Mouse (Mus musculus) MEL-GATA-1-ER (cell line): ENCODE measurements around the gene Cdk8.
"Not testable (repeated sequence)": the region's sequence is repeated elsewhere in the genome, so short reads cannot be mapped to it uniquely, and the experiment has no call there.

ENCODE experiments used
- DNase-seq: peaks from one replicate; pipeline ENCODE4 v3.0.0-alpha.2; 2012; ENCODE audit warnings: low read depth; ENCODE audit errors: extremely low read depth

Cdk8 gene

DNA sequence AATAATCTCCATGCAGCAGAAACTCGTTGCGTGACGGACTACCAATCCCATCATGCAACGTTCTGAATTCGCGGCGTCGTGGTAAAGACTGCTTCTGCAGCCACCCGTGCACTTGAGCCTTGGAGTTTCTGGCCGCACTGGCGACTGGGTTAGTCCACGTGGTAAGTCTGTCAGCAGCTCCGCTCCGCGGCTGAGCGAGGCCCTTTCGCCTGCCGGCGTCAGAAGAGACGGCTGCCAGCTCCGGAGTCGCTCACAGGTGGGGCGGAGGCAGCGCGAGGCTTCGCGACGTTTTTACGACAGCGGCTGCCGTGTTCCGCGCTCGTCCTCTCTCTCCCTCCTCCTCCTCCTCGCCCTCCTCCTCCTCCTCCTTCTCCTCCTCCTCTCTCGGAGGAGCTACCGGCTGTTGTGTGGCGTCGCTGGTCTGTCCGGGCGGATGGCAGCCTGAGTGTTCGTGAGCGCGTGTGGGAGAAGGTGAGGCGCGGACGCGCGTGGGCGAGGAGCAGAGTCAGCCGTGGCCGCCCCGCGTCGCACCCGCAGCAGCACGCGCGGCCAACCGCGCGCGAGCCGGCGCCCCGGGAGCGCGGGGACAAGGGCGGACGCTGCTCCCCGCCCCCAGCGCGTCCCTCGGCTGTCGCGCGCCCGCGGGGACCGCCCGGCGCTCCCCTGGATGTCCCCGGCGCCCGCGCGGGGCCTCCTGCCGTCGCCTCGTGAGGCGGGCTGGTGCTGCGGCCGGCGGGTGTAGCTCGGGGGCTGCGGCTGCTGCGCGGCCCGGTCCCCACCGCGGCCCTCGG is at the start of gene Cdk8:
TSS of gene Cdk8 (plus strand) at position 367 of the 791 bp plus-strand sequence.
- peak; percentile 97 for DNase-seq

- not testable (repeated sequence) for DNase-seq
These were observed 45.8 kb upstream of the Cdk8 start, which contains the start of gene 1700001J03Rik for GRCm38 (mm10) chr5:146185204-146185603. 1700001J03Rik (minus strand) TSS chr5:146185304.

- not testable (repeated sequence) for DNase-seq
These were observed 43.6 kb upstream of the Cdk8 start for GRCm38 (mm10) chr5:146187441-146187840.

- DNase-seq, result no peak
These were observed 42.9 kb upstream of the Cdk8 start for GRCm38 (mm10) chr5:146188144-146188543.

DNA sequence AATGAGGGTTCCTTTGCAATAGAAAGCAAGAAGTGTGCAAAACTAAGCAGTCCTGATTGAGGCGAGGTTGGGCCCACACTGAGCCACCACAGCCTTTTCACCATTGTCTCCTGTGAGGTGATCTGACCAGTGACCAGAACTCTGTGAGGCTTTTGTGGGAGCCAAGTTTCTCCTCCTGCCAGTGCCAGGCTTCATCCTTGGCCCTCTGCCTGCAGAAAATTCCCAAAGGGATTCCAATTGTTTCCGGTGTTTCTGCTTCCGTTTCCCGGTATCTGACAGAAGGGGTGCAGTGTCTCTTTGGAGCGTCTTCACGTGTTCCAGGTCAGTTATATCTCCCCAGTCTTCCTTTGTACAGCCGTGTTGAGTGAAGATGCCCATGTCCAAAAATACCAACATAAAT is 42.3 kb upstream of the Cdk8 start:
- no peak for DNase-seq

GRCm38 (mm10) chr5:146190093-146190492 is 40.9 kb upstream of the Cdk8 start:
- DNase-seq, result no peak

DNA sequence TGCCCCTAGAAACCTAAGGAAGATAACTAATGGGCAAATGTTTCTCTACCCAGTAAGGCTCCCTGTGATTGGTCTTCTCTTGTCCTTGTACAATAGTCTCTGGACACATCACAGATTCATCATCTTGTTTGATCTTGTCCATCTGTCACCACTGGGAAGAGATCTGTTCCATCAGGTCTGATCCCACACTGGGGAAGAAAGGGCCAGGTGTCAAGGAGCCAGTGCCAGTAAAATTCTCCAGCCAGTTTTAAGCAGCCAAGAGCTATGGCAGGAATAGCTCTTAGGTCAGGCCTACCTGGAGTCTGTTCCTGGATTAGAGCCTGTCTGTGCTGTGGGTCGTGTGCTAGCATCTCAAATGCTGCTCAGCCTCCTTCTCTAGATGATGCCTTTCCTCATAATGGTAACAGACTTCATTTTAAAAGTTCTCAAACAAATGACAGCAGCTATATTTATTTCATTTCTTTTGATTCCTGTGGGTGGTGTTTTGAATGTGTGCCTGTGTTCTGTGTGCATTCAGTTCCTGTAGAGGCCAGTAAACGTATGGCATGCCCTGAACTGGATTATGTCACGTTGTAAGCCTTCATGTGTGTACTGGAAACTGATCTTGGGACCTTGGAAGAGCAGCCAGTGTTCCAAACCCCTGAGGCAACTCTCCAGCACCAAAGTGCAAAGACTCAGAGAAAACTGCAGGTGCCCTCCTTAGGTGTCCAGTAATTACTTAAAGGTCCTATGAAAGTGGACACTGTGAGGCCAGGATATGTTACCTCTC is 40.3 kb upstream of the Cdk8 start:
- DNase-seq, result no peak

- DNase-seq, result no peak
These were observed 37.7 kb upstream of the Cdk8 start for GRCm38 (mm10) chr5:146193360-146193759.

GRCm38 (mm10) chr5:146199073-146199472 is 32.0 kb upstream of the Cdk8 start:
- DNase-seq, result no peak

DNA sequence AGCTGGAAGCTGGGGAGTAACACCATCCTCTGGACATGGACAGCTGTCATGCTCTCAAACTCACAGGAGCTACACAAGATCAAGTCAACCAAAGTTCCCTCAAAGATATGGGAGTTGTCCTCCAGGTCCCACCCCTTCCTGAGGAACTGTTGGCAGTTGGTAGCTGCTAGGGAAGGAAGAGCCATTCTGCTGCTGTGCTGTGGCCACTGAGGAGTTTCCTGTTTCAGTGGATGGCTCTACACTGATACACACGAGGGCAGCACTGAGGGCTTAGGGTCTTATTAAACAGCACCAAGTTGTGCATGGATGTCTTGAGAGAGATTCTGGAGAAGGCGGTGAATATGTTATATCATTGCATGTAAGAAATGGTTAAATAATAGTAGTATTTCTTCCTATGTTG is 31.5 kb upstream of the Cdk8 start:
- DNase-seq, result peak; percentile 47

- DNase-seq, result no peak
These were observed 30.4 kb upstream of the Cdk8 start for GRCm38 (mm10) chr5:146200580-146200979.

GRCm38 (mm10) chr5:146203921-146204320 is 27.1 kb upstream of the Cdk8 start:
- DNase-seq, result no peak

- no peak for DNase-seq
These were observed 25.5 kb upstream of the Cdk8 start for GRCm38 (mm10) chr5:146205537-146205936.

- DNase-seq, result no peak
These were observed 10.5 kb upstream of the Cdk8 start for GRCm38 (mm10) chr5:146220501-146220878.

DNA sequence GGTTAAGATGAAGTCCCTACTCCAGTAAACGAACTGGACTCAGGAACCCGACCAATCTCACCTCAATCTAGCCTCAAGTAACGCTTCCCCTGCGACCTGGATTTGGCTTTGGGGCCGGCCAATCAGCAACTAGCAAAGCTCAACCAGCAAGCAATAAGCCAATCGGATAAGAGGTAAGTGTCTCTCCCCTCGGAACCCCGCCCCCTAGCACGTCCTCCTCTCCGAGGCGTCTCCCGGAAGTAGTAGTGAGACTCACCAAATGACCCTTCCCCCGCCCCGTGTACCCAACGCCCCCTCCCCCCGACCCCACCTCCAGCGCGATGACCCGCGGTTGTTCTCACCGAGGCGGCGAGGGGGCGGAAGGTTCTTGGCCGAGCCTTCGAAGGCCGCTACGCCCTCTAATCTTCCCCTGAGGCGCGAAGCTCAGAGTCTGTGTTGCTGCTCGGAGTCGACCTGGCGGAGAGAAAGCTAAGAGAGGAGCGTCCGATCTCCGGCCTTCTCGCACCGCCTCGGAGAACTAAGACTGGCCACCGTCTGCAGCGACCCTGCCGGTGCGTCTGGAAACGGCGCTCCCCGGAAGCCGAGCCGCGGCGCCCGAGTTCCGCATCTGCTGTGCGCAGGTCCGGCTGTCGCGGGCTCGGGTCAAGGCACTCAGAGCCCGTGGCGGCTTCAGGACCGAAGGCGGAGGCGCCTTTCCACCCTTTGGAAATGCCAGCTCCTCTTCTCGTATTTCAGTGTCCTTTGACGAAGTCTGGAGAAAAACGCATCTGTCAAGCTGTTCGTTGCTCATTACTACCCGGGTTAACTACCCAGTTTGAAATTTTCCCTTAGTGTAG is 9.9 kb upstream of the Cdk8 start, which contains the start of gene Rnf6:
TSS of gene Rnf6 (minus strand) at position 677 of the 836 bp plus-strand sequence.
- peak; percentile 99 for DNase-seq

DNA sequence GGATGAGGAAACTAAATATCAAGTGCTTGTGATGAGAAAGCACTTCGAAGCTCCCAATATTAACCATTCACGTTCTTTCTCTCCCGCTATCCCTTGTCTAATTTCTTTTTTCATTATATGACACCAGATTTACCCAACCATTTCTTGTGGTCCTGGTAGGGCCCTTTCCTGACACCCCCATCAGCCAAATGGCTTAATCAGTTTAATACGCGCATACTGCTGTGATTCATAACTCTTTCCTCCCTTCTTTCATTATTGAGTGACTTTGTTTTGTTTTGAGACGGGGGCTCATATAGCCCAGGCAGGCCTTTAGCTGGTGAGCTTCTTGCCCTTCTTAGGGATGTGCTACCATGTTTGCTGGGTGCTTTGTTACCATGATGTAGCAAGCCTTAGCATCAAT is 9.3 kb upstream of the Cdk8 start:
- DNase-seq, result no peak

- DNase-seq, result no peak
These were observed 7.2 kb upstream of the Cdk8 start for GRCm38 (mm10) chr5:146223786-146224185.

DNA sequence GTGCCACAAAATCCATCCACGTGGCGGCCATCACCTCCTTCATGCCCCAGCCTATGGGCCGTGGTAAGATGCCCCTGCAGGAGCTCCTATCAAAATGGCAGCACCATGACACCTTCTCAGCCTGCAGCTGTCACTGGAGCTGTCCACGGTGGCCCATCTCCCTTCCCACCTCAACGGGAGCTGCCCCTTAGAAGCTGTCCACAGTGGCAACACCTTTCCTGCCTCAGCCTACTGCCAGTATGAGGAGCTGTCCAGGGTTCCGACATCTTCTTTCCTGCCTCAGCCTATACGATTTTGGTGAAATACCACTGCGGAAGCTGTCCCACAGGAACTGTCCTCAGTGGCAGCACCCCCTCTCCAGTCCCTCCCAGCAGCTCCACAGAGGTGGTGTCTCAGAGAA is 3.5 kb upstream of the Cdk8 start:
- DNase-seq, result no peak

DNA sequence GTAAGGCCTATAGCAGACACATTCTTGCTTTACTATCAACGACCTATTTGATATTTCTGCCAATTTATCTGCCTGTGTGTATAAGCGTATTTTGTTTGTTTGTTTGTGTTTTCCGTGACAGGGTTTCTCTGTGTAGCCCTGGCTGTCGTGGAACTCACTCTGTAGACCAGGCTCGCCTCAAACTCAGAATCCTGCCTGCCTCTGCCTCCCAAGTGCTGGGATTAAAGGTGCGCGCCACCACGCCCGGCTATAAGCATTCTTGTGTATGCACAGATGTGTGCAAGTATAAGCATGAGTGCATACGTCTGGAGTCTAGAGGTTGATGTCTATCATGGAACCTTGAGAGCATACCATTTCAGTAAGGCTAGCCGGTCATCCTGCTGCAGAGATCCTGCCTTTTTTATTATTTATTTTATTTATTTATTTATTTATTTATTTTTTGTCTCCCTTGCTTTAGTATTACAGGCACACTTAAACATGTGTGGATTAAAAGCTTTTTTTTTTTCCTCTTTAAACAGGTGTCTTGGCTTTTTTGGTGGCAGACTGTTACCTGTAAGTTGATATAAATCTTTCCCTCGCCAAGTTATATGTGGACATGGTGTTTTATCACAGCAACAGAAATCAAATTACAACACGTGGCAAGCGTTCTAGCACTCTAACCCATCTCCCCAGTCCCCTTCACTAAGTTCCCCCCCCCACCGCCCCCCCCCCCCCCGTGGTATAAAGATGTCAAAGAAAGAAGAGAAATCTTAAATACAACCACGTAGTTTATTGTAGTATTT is 970 bp upstream of the Cdk8 start:
- no peak for DNase-seq

DNA sequence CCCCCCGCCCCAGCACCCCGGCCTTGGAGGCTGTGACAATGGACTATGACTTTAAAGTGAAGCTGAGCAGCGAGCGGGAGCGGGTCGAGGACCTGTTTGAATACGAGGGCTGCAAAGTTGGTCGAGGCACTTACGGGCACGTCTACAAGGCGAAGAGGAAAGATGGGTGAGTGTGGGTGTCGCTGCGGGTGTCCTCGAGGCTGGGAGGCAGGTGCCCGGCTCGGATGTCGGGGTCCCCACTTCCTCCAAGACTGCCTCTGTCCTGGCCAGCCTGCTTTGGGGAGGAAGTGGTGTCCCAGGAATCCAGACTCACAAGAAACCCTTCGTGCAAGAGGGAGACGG is 596 bp downstream of the Cdk8 start:
- peak; percentile 52 for DNase-seq
